Mouse (Mus musculus): ENCODE data around the gene Irf2bp2. TPM values are rescaled to one million over a fixed set of nuclear protein-coding genes. Genes with fewer than 3 reads are reported as not detected.

Irf2bp2 gene
- polyA plus RNA-seq, 1 experiment from 2014 or later = 3.0 TPM

Other genes starting within 250 kb of the Irf2bp2 start
- 41.2 and 46.5 TPM in 2 replicates for gene Coa6, start 171.5 kb downstream of the Irf2bp2 start, polyA plus RNA-seq (2016; fragmentation: Nextera tagmentation; extraction: Ambion mirVana)
- gene Tarbp1, start 118.9 kb downstream of the Irf2bp2 start, polyA plus RNA-seq (2016; fragmentation: Nextera tagmentation; extraction: Ambion mirVana) = 1.9 and 2.3 TPM in 2 replicates

All from forebrain, embryonic 10.5 days (tissue).